Mouse (Mus musculus): Measurements from ENCODE around the gene Akap2.
A peak's percentile ranks its signal among the peaks of the same experiment; 100 is the strongest.

The Akap2 gene

GRCm38 (mm10) chr4:57794547-57794946 is 77.1 kb downstream of the Akap2 start:
- DNase-seq (ENCODE audit: low spot score): no peak

- no peak for DNase-seq (ENCODE audit: low spot score)
These were observed 80.3 kb downstream of the Akap2 start for GRCm38 (mm10) chr4:57797548-57798285.

- no peak for DNase-seq (ENCODE audit: low spot score)
These were observed 81.0 kb downstream of the Akap2 start for GRCm38 (mm10) chr4:57798286-57799018.

GRCm38 (mm10) chr4:57799297-57799696 is 81.8 kb downstream of the Akap2 start:
- DNase-seq (ENCODE audit: low spot score): no peak

- no peak for DNase-seq (ENCODE audit: low spot score)
These were observed 83.8 kb downstream of the Akap2 start for GRCm38 (mm10) chr4:57801239-57801638.

- DNase-seq (ENCODE audit: low spot score): no peak
These were observed 84.5 kb downstream of the Akap2 start for GRCm38 (mm10) chr4:57801986-57802385.

- no peak for DNase-seq (ENCODE audit: low spot score)
These were observed 85.0 kb downstream of the Akap2 start for GRCm38 (mm10) chr4:57802411-57802810.

- DNase-seq (ENCODE audit: low spot score): no peak
These were observed 87.4 kb downstream of the Akap2 start for GRCm38 (mm10) chr4:57804902-57805301.

- no peak for DNase-seq (ENCODE audit: low spot score)
These were observed 92.0 kb downstream of the Akap2 start for GRCm38 (mm10) chr4:57809449-57809848.

- DNase-seq (ENCODE audit: low spot score): peak; percentile 10
These were observed 94.6 kb downstream of the Akap2 start for GRCm38 (mm10) chr4:57812075-57812474.

- no peak for DNase-seq (ENCODE audit: low spot score)
These were observed 95.6 kb downstream of the Akap2 start for GRCm38 (mm10) chr4:57812916-57813575.

- DNase-seq (ENCODE audit: low spot score): no peak
These were observed 96.1 kb downstream of the Akap2 start for GRCm38 (mm10) chr4:57813576-57813945.

- DNase-seq (ENCODE audit: low spot score): no peak
These were observed 97.9 kb downstream of the Akap2 start for GRCm38 (mm10) chr4:57815355-57815754.

- no peak for DNase-seq (ENCODE audit: low spot score)
These were observed 98.7 kb downstream of the Akap2 start for GRCm38 (mm10) chr4:57816146-57816545.

GRCm38 (mm10) chr4:57820839-57821374 is 103.5 kb downstream of the Akap2 start:
- DNase-seq (ENCODE audit: low spot score): no peak

GRCm38 (mm10) chr4:57821556-57822356 is 104.3 kb downstream of the Akap2 start:
- no peak for DNase-seq (ENCODE audit: low spot score)

GRCm38 (mm10) chr4:57822641-57823040 is 105.2 kb downstream of the Akap2 start:
- DNase-seq (ENCODE audit: low spot score): no peak

- DNase-seq (ENCODE audit: low spot score): peak; percentile 74
These were observed 107.3 kb downstream of the Akap2 start for GRCm38 (mm10) chr4:57824626-57825240.

GRCm38 (mm10) chr4:57826272-57826671 is 108.8 kb downstream of the Akap2 start:
- DNase-seq (ENCODE audit: low spot score): no peak

GRCm38 (mm10) chr4:57829131-57829530 is 111.7 kb downstream of the Akap2 start:
- no peak for DNase-seq (ENCODE audit: low spot score)

- no peak for DNase-seq (ENCODE audit: low spot score)
These were observed 112.3 kb downstream of the Akap2 start for GRCm38 (mm10) chr4:57829740-57830139.
